Mouse (Mus musculus) cerebellum, adult 2 months (tissue): ENCODE measurements at regions not wholly inside any gene's neighbourhood (a gene's known extent, or its start where the extent isn't known, plus 50 kb on each side); places are given as distances from the start of the nearest gene placed in this dataset.

ENCODE experiments used
- CTCF ChIP-seq: fragments of 200-500 bp; IDR thresholded peaks from 2 replicates; pipeline ENCODE4 v1.5.1; 2011; ENCODE audit warnings: low read depth, mild to moderate bottlenecking, control low read depth, low read length, moderate library complexity, borderline replicate concordance; ENCODE audit not compliant: insufficient read depth
- POLR2A ChIP-seq: fragments of 200-500 bp; IDR thresholded peaks from 2 replicates; pipeline ENCODE4 v1.6.1; 2011; ENCODE audit warnings: low read length, control low read depth, borderline replicate concordance; ENCODE audit not compliant: insufficient read depth

DNA sequence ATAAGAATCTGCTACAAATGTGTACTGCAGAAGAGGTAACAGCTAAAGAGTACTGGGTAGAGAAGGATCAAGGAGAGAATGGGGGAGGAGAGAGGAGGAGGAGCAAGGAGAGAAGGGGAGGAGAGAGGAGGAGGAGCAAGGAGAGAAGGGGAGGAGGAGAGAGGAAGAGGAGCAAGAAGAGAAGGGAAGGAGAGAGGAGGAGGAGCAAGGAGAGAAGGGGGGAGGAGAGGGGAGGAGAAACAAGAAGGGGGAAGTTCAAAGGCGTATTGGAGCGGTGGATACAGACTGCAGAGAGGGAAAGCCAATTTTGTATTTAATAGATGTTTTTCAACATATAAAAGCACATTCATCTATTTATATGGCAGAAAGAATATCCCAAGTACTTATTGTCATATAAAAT, 407.6 kb downstream of the Rnd3 start:
- TF ChIP-seq CTCF, result no peak
- TF ChIP-seq POLR2A, result no peak
